9 mouse cellular contexts compared by ENCODE assay signal in genomic region chr3:122475735-122476134, GRCm38 (mm10).
DNase-seq lines count a peak whose midpoint lies in the region; ATAC-seq and TF ChIP-seq lines count a peak whose summit lies in the region.
"Had no signal": no experiment of that assay in that cellular context is flagged by ENCODE, and none has a peak within 500 bp of the region (broad histone marks: within the 10 kb centered on the region; RNA-seq: fewer than 3 reads in every experiment).

No protein-coding gene starts in this region.

- H3K9ac ChIP-seq in hindbrain, embryonic 11.5 days (ENCODE audit: low read depth, low read length) = no peak overlapping the region
- no peak overlapping the region for H3K9ac ChIP-seq in midbrain, embryonic 13.5 days (replicated peaks)

- intact Hi-C loops in heart, postnatal 10 days (cut with DNase I) = no loop called here

- WGBS in hindbrain, embryonic 11.5 days = 43% methylated on average over 1 of the region's 1 CpGs
- 7% methylated on average over 1 of the region's 1 CpGs for WGBS in midbrain, embryonic 13.5 days
- WGBS in thymus, adult 2 months = 91% methylated on average over 1 of the region's 1 CpGs

- H3K27ac ChIP-seq in hindbrain, embryonic 11.5 days (ENCODE audit: low read depth, low read length) = 0 out of 2 replicates have a peak overlapping the region, but pooled peaks have one; percentile 47
- H3K27ac ChIP-seq in midbrain, embryonic 13.5 days = peak overlapping the region; percentile 74
- H3K27ac ChIP-seq in thymus, adult 2 months (ENCODE audit: control insufficient read depth, insufficient read depth, low read length) = no peak overlapping the region

- peak; percentile 54 for ATAC-seq in hindbrain, embryonic 11.5 days (ENCODE audit: low FRiP score)
- peak; percentile 87 for ATAC-seq in midbrain, embryonic 13.5 days

- no peaks in the 10 kb centered on the region for H3K9me3 ChIP-seq in hindbrain, embryonic 11.5 days (ENCODE audit: control insufficient read depth, low read length)
- H3K9me3 ChIP-seq in midbrain, embryonic 13.5 days = no peaks in the 10 kb centered on the region

- H3K4me2 ChIP-seq in hindbrain, embryonic 11.5 days (replicated peaks; ENCODE audit: low read depth, low read length) = no peak overlapping the region
- H3K4me2 ChIP-seq in midbrain, embryonic 13.5 days (replicated peaks) = no peak overlapping the region

- no peak overlapping the region for H3K4me3 ChIP-seq in hindbrain, embryonic 11.5 days (ENCODE audit: low read depth, low read length)
- H3K4me3 ChIP-seq in midbrain, embryonic 13.5 days (replicated peaks) = no peak overlapping the region
- no peak overlapping the region for H3K4me3 ChIP-seq in thymus, adult 2 months (ENCODE audit: control insufficient read depth, insufficient read depth, low read length)
- H3K4me3 ChIP-seq: erythroblast, embryonic 14.5 days had no signal

- peaks cover 20% of the 10 kb centered on the region for H3K4me1 ChIP-seq in hindbrain, embryonic 11.5 days (replicated peaks; ENCODE audit: control insufficient read depth, insufficient read depth, low read length)
- peaks cover 71% of the 10 kb centered on the region for H3K4me1 ChIP-seq in midbrain, embryonic 13.5 days (replicated peaks)
- H3K4me1 ChIP-seq in thymus, adult 2 months (replicated peaks; ENCODE audit: control insufficient read depth, insufficient read depth, low read length) = peaks cover 11% of the 10 kb centered on the region

- no peaks in the 10 kb centered on the region for H3K27me3 ChIP-seq in hindbrain, embryonic 11.5 days (ENCODE audit: control insufficient read depth, insufficient read depth, low read length)
- no peaks in the 10 kb centered on the region for H3K27me3 ChIP-seq in midbrain, embryonic 13.5 days
- no peaks in the 10 kb centered on the region for H3K27me3 ChIP-seq in thymus, adult 2 months (ENCODE audit: control insufficient read depth, insufficient read depth, low read length)

- DNase-seq in ES-CJ7 (ENCODE audit: low read depth, low spot score) = peak; percentile 44
- DNase-seq in brain, embryonic 14.5 days (ENCODE audit: low read depth) = peak; percentile 94
- peak; percentile 65 for DNase-seq in hindbrain, embryonic 11.5 days (ENCODE audit: low spot score)
- DNase-seq in testis, postnatal 14 days (ENCODE audit: low spot score) = no peak
- DNase-seq in heart, postnatal 10 days = no peak
- no peak for DNase-seq in thymus, adult 2 months
- no peak for DNase-seq in layer of hippocampus, postnatal 14 days (ENCODE audit: low spot score in 2 of 2)

- TF ChIP-seq CTCF in brain, embryonic 14.5 days (IDR thresholded peaks at IDR 0.05; ENCODE audit: borderline replicate concordance, extremely low read depth, insufficient read depth, insufficient read length) = no peak
- TF ChIP-seq CTCF in thymus, adult 2 months (IDR thresholded peaks at IDR 0.05; ENCODE audit: borderline replicate concordance, control insufficient read depth, extremely low read depth, insufficient read depth, low read length, poor library complexity) = no peak

- TF ChIP-seq POLR2A in brain, embryonic 14.5 days (IDR thresholded peaks at IDR 0.05; ENCODE audit: borderline replicate concordance, extremely low read depth, insufficient read depth, insufficient read length, poor library complexity, severe bottlenecking) = no peak
- no peak for TF ChIP-seq POLR2A in thymus, adult 2 months (IDR thresholded peaks at IDR 0.05; ENCODE audit: control insufficient read depth, extremely low read depth, insufficient read depth, low read length, poor library complexity)

- H3K36me3 ChIP-seq in hindbrain, embryonic 11.5 days (ENCODE audit: control insufficient read depth, insufficient read depth, low read length) = no peaks in the 10 kb centered on the region
- no peaks in the 10 kb centered on the region for H3K36me3 ChIP-seq in midbrain, embryonic 13.5 days
- no peaks in the 10 kb centered on the region for H3K36me3 ChIP-seq in thymus, adult 2 months (ENCODE audit: control insufficient read depth, insufficient read depth, low read length)

Comparison
In these comparisons a context has a peak if more than half of its experiments do, and no peak if none do; other contexts are left out.
1. DNase-seq: peak in ES-CJ7 (single experiment), brain, embryonic 14.5 days (single experiment) and hindbrain, embryonic 11.5 days (single experiment); none in testis, postnatal 14 days (single experiment), heart, postnatal 10 days (0 of 2), thymus, adult 2 months (single experiment) and layer of hippocampus, postnatal 14 days (0 of 2).